ENCODE assay signal across 16 mouse cellular contexts in the genomic region with DNA sequence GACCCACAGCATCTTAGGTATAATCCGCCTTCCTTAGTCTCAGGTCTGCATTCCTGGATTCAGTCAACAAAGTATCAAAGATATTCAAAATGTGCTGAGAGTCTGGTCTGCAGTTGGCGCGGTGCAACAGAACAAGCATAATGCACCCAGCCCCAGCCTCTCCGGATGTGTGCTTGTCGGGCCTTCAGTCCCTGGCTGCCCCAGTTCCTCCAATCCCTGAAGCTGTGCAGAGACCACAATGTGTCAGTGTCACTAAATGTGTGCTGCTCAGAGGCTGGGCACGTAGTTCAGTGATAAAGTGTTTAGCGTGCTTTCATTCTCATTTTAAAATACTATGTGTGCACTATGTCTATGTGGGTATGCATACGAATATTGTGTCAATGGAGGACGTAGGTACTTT. TPM values are rescaled to one million over a fixed set of nuclear protein-coding genes. Genes with fewer than 3 reads are reported as not detected.
DNase-seq lines count a peak whose midpoint lies in the region; ATAC-seq and TF ChIP-seq lines count a peak whose summit lies in the region.
"Had no signal": no experiment of that assay in that cellular context is flagged by ENCODE, and none has a peak within 500 bp of the region (broad histone marks: within the 10 kb centered on the region; RNA-seq: fewer than 3 reads in every experiment).

No protein-coding gene starts in this region.

- 74% methylated on average over 9 of the region's 9 CpGs for WGBS in lung, postnatal 0 days

- no peak for TF ChIP-seq EP300 in lung, postnatal 0 days (IDR thresholded peaks at IDR 0.05)

- no peaks in the 10 kb centered on the region for H3K36me3 ChIP-seq in lung, postnatal 0 days (ENCODE audit: insufficient read depth, low read length)
- H3K36me3 ChIP-seq: embryonic facial prominence, embryonic 12.5 days; hindbrain, embryonic 15.5 days; liver, embryonic 12.5 days had no signal

- no peaks in the 10 kb centered on the region for H3K27me3 ChIP-seq in lung, postnatal 0 days (replicated peaks; ENCODE audit: insufficient read depth, low read length)
- H3K27me3 ChIP-seq: embryonic facial prominence, embryonic 12.5 days; hindbrain, embryonic 15.5 days; liver, embryonic 12.5 days had no signal

- H3K9ac ChIP-seq in lung, postnatal 0 days (replicated peaks; ENCODE audit: low read depth) = no peak overlapping the region
- H3K9ac ChIP-seq: embryonic facial prominence, embryonic 12.5 days; hindbrain, embryonic 15.5 days; liver, embryonic 12.5 days had no signal

- no peak overlapping the region for H3K27ac ChIP-seq in lung, postnatal 0 days (ENCODE audit: low read length)
- H3K27ac ChIP-seq: embryonic facial prominence, embryonic 12.5 days; hindbrain, embryonic 15.5 days; liver, embryonic 12.5 days had no signal

- peak; percentile 27; the same call in 1 of the 2 replicates for ATAC-seq in lung, postnatal 0 days
- ATAC-seq in hematopoietic stem cell, adult 5-6 weeks (replicated peaks in 1 of 2; ENCODE audit: insufficient read depth in 1 of 2, low FRiP score in 2 of 2, low TSS enrichment in 1 of 2, low read depth in 1 of 2, poor library complexity in 2 of 2, severe bottlenecking in 2 of 2) = peak; percentile 70 to 79
- 0 out of 2 replicates have a peak, but pooled peaks have one; percentile 13 for ATAC-seq in neutrophil, adult 5-6 weeks (ENCODE audit: extremely low read depth, insufficient number of reproducible peaks, low FRiP score, poor library complexity, severe bottlenecking)
- ATAC-seq: liver, embryonic 12.5 days had no signal

- DNase-seq in lung, postnatal 0 days (ENCODE audit: low spot score) = no peak
- no peak for DNase-seq in lung, postnatal 14 days
- DNase-seq in T-cell, adult 2 months (ENCODE audit: low spot score) = peak; percentile 22
- DNase-seq in urinary bladder, adult 2 months (ENCODE audit: low spot score) = no peak
- DNase-seq in frontal cortex, postnatal 10 days (ENCODE audit: low spot score in 2 of 2) = no peak
- DNase-seq: cerebellum, postnatal 14 days; gastrocnemius, postnatal 36 days; kidney, adult 2 months; kidney, postnatal 36 days; right cerebral cortex, postnatal 25 days had no signal

- no peaks in the 10 kb centered on the region for H3K4me1 ChIP-seq in lung, postnatal 0 days (ENCODE audit: insufficient read depth, low read depth, low read length)
- H3K4me1 ChIP-seq: embryonic facial prominence, embryonic 12.5 days; hindbrain, embryonic 15.5 days had no signal

- H3K9me3 ChIP-seq in lung, postnatal 0 days (ENCODE audit: low read length) = no peaks in the 10 kb centered on the region
- H3K9me3 ChIP-seq: embryonic facial prominence, embryonic 12.5 days; hindbrain, embryonic 15.5 days; liver, embryonic 12.5 days had no signal

- TF ChIP-seq CTCF in lung, postnatal 0 days (IDR thresholded peaks at IDR 0.05) = no peak

- H3K4me3 ChIP-seq in lung, postnatal 0 days (ENCODE audit: low read depth, low read length) = no peak overlapping the region
- H3K4me3 ChIP-seq: embryonic facial prominence, embryonic 12.5 days; hindbrain, embryonic 15.5 days; liver, embryonic 12.5 days had no signal

- no peak overlapping the region for H3K4me2 ChIP-seq in lung, postnatal 0 days (replicated peaks; ENCODE audit: low read depth, low read length)
- H3K4me2 ChIP-seq: embryonic facial prominence, embryonic 12.5 days; hindbrain, embryonic 15.5 days; liver, embryonic 12.5 days; midbrain, embryonic 11.5 days had no signal

RNA-seq across cellular contexts. Expression of a gene that starts 31.0 kb away (rescaled TPM):
- polyA plus RNA-seq in lung, postnatal 0 days (2015; fragmentation: Nextera tagmentation; extraction: Ambion mirVana) = 31.8 and 32.5 TPM in 2 replicates
- total RNA-seq in hematopoietic stem cell, adult 5-6 weeks (2017) = 50.5 and 62.1 TPM in 2 replicates
- total RNA-seq in neutrophil, adult 5-6 weeks (2017) = 31.0 and 31.3 TPM in 2 replicates
- polyA plus RNA-seq in urinary bladder, adult 2 months (2012; rRNA removed) = 8.1 and 14.3 TPM in 2 replicates

Comparison
In these comparisons a context has a peak if more than half of its experiments do, and no peak if none do; other contexts are left out.
1. ATAC-seq: peak in every context shown above with its lines; median percentile 74 in hematopoietic stem cell, adult 5-6 weeks; 27 in lung, postnatal 0 days; 13 in neutrophil, adult 5-6 weeks.